Mouse (Mus musculus): ENCODE results near the gene Ndufs8. TPM values are rescaled to one million over a fixed set of nuclear protein-coding genes. Genes with fewer than 3 reads are reported as not detected.
A peak's percentile ranks its signal among the peaks of the same experiment; 100 is the strongest.

Gene Ndufs8
- polyA plus RNA-seq, 1 experiment from 2014 or later: 255 TPM

- ATAC-seq (ENCODE audit: insufficient number of reproducible peaks, low FRiP score, low TSS enrichment, low read depth): no peak
Measured at GRCm38 (mm10) chr19:3948546-3948945, 36.0 kb upstream of the Ndufs8 start.

GRCm38 (mm10) chr19:3947813-3948212 is 35.2 kb upstream of the Ndufs8 start:
- ATAC-seq (ENCODE audit: insufficient number of reproducible peaks, low FRiP score, low TSS enrichment, low read depth): no peak
- Histone ChIP-seq H3K9ac (no peak overlapping the region), H3K9me3 (replicated peaks) (no peaks in the 10 kb centered on the region), H3K27me3 (no peaks in the 10 kb centered on the region), H3K27ac (replicated peaks) (no peak overlapping the region), H3K4me3 (replicated peaks) (no peak overlapping the region), H3K4me1 (peaks cover 3% of the 10 kb centered on the region; the same call in 1 of the 2 replicates), H3K36me3 (no peaks in the 10 kb centered on the region), H3K4me2 (replicated peaks) (no peak overlapping the region)
- WGBS: 75% methylated on average over 3 of the region's 3 CpGs

More at GRCm38 (mm10) chr19:3948546-3948945, 36.0 kb upstream of the Ndufs8 start:
- Histone ChIP-seq H3K27ac (replicated peaks) (no peak overlapping the region), H3K4me1 (no peaks in the 10 kb centered on the region), H3K9me3 (replicated peaks) (no peaks in the 10 kb centered on the region), H3K4me2 (replicated peaks) (no peak overlapping the region), H3K27me3 (no peaks in the 10 kb centered on the region), H3K9ac (no peak overlapping the region), H3K36me3 (no peaks in the 10 kb centered on the region), H3K4me3 (replicated peaks) (no peak overlapping the region)
- 66% methylated on average over 14 of the region's 14 CpGs for WGBS

GRCm38 (mm10) chr19:3946715-3947114 is 34.1 kb upstream of the Ndufs8 start:
- ATAC-seq (ENCODE audit: insufficient number of reproducible peaks, low FRiP score, low TSS enrichment, low read depth): no peak
- peaks cover 3% of the 10 kb centered on the region; the same call in 1 of the 2 replicates for H3K4me1 ChIP-seq
- 18% methylated on average over 2 of the region's 2 CpGs for WGBS

GRCm38 (mm10) chr19:3945872-3946564 is 33.4 kb upstream of the Ndufs8 start:
- H3K4me3 ChIP-seq (replicated peaks): no peak overlapping the region
- no peaks in the 10 kb centered on the region for H3K9me3 ChIP-seq (replicated peaks)
- WGBS: 25% methylated on average over 10 of the region's 10 CpGs
- no peaks in the 10 kb centered on the region for H3K27me3 ChIP-seq
- no peaks in the 10 kb centered on the region for H3K36me3 ChIP-seq
- no peak overlapping the region for H3K9ac ChIP-seq
- ATAC-seq (ENCODE audit: insufficient number of reproducible peaks, low FRiP score, low TSS enrichment, low read depth): no peak
- H3K4me2 ChIP-seq (replicated peaks): no peak overlapping the region
- H3K4me1 ChIP-seq: peaks cover 3% of the 10 kb centered on the region; the same call in 1 of the 2 replicates
- no peak overlapping the region for H3K27ac ChIP-seq (replicated peaks)

More at GRCm38 (mm10) chr19:3946715-3947114, 34.1 kb upstream of the Ndufs8 start:
- Histone ChIP-seq H3K9ac (no peak overlapping the region), H3K4me3 (replicated peaks) (no peak overlapping the region), H3K4me2 (replicated peaks) (no peak overlapping the region), H3K36me3 (no peaks in the 10 kb centered on the region), H3K27ac (replicated peaks) (no peak overlapping the region), H3K27me3 (no peaks in the 10 kb centered on the region), H3K9me3 (replicated peaks) (no peaks in the 10 kb centered on the region)

GRCm38 (mm10) chr19:3942986-3943735 is 30.6 kb upstream of the Ndufs8 start:
- no peak overlapping the region for H3K27ac ChIP-seq (replicated peaks)
- H3K4me1 ChIP-seq: peaks cover 3% of the 10 kb centered on the region; the same call in 1 of the 2 replicates
- H3K9ac ChIP-seq: no peak overlapping the region
- no peaks in the 10 kb centered on the region for H3K9me3 ChIP-seq (replicated peaks)
- WGBS: 22% methylated on average over 27 of the region's 27 CpGs
- no peaks in the 10 kb centered on the region for H3K27me3 ChIP-seq
- H3K4me3 ChIP-seq (replicated peaks): no peak overlapping the region
- H3K36me3 ChIP-seq: no peaks in the 10 kb centered on the region
- peak overlapping the region; percentile 31; the same call in 1 of the 2 replicates for H3K4me2 ChIP-seq (replicated peaks)
- no peak for ATAC-seq (ENCODE audit: insufficient number of reproducible peaks, low FRiP score, low TSS enrichment, low read depth)

- 91% methylated on average over 7 of the region's 7 CpGs for WGBS
- no peaks in the 10 kb centered on the region for H3K36me3 ChIP-seq
- H3K27me3 ChIP-seq: no peaks in the 10 kb centered on the region
- H3K4me2 ChIP-seq (replicated peaks): no peak overlapping the region
- no peak for ATAC-seq (ENCODE audit: insufficient number of reproducible peaks, low FRiP score, low TSS enrichment, low read depth)
- H3K4me1 ChIP-seq: peaks cover 3% of the 10 kb centered on the region; the same call in 1 of the 2 replicates
- H3K9ac ChIP-seq: no peak overlapping the region
- H3K4me3 ChIP-seq (replicated peaks): no peak overlapping the region
- no peaks in the 10 kb centered on the region for H3K9me3 ChIP-seq (replicated peaks)
- no peak overlapping the region for H3K27ac ChIP-seq (replicated peaks)
Measured at GRCm38 (mm10) chr19:3942315-3942714, 29.7 kb upstream of the Ndufs8 start.

GRCm38 (mm10) chr19:3935896-3936850 is 23.6 kb upstream of the Ndufs8 start:
- Histone ChIP-seq H3K9ac (peak overlapping the region; percentile 29), H3K4me1 (peaks cover 15% of the 10 kb centered on the region), H3K27ac (replicated peaks) (0 out of 2 replicates have a peak overlapping the region, but pooled peaks have one; percentile 34), H3K27me3 (no peaks in the 10 kb centered on the region), H3K4me2 (replicated peaks) (peak overlapping the region; percentile 90), H3K9me3 (replicated peaks) (no peaks in the 10 kb centered on the region), H3K36me3 (no peaks in the 10 kb centered on the region), H3K4me3 (replicated peaks) (peak overlapping the region; percentile 51)
- no peak for ATAC-seq (ENCODE audit: insufficient number of reproducible peaks, low FRiP score, low TSS enrichment, low read depth)
- 9% methylated on average over 22 of the region's 22 CpGs for whole genome bisulfite sequencing

- Histone ChIP-seq H3K36me3 (no peaks in the 10 kb centered on the region), H3K4me1 (peaks cover 25% of the 10 kb centered on the region), H3K9me3 (replicated peaks) (no peaks in the 10 kb centered on the region), H3K4me3 (replicated peaks) (peak within 1 kb of the TSS; percentile 51), H3K4me2 (replicated peaks) (peak within 1 kb of the TSS; percentile 90), H3K9ac (peak within 1 kb of the TSS; percentile 29), H3K27ac (replicated peaks) (peak within 1 kb of the TSS; percentile 34; the same call in 1 of the 2 replicates), H3K27me3 (no peaks in the 10 kb centered on the region)
- ATAC-seq (ENCODE audit: insufficient number of reproducible peaks, low FRiP score, low TSS enrichment, low read depth): peak; percentile 87
- 6% methylated on average over 42 of the region's 42 CpGs for WGBS
Measured at GRCm38 (mm10) chr19:3935032-3935895, 22.7 kb upstream of the Ndufs8 start, which contains the start of gene Unc93b1. TSS of gene Unc93b1 (plus strand) at chr19:3935186.

- Histone ChIP-seq H3K36me3 (no peaks in the 10 kb centered on the region), H3K27me3 (no peaks in the 10 kb centered on the region), H3K27ac (replicated peaks) (no peak overlapping the region), H3K4me1 (peaks cover 42% of the 10 kb centered on the region), H3K4me2 (replicated peaks) (no peak overlapping the region), H3K9me3 (replicated peaks) (no peaks in the 10 kb centered on the region), H3K9ac (no peak overlapping the region), H3K4me3 (replicated peaks) (no peak overlapping the region)
- ATAC-seq (ENCODE audit: insufficient number of reproducible peaks, low FRiP score, low TSS enrichment, low read depth): no peak
- 88% methylated on average over 9 of the region's 9 CpGs for WGBS
Measured at GRCm38 (mm10) chr19:3931716-3932115, 19.1 kb upstream of the Ndufs8 start.

Data from embryonic facial prominence, embryonic 15.5 days (tissue).